Mouse (Mus musculus) heart, embryonic 16.5 days (tissue): Measurements from ENCODE around the gene Plekhg1. TPM values are rescaled to one million over a fixed set of nuclear protein-coding genes. Genes with fewer than 3 reads are reported as not detected.
A peak's percentile ranks its signal among the peaks of the same experiment; 100 is the strongest.

ENCODE experiments used
- ATAC-seq: fragments of 200-750 bp; cut with Nextera tagmentation; replicated peaks from 2 replicates; pipeline ENCODE4 v1.8.0; 2017; ENCODE audit warnings: moderate number of reproducible peaks; ENCODE audit not compliant: insufficient read depth, low FRiP score; ENCODE audit errors: extremely low read depth
- H3K27ac ChIP-seq: fragments of 300-500 bp; sonication (generic); 2 replicates; pipeline ENCODE4 v1.5.1; 2014; ENCODE audit warnings: mild to moderate bottlenecking, low read length, control low read depth, moderate library complexity
- H3K27me3 ChIP-seq: fragments of 300-500 bp; sonication (generic); 2 replicates; pipeline ENCODE4 v1.6.1; 2014; ENCODE audit warnings: low read length, mixed read lengths; ENCODE audit not compliant: control insufficient read depth, insufficient read depth
- H3K36me3 ChIP-seq: fragments of 300-500 bp; sonication (generic); 2 replicates; pipeline ENCODE4 v1.6.1; 2014; ENCODE audit not compliant: control insufficient read depth, insufficient read depth
- H3K4me1 ChIP-seq: fragments of 300-500 bp; sonication (generic); 2 replicates; pipeline ENCODE4 v1.6.1; 2014; ENCODE audit warnings: low read length, mixed read lengths; ENCODE audit not compliant: control insufficient read depth, insufficient read depth
- H3K4me2 ChIP-seq: fragments of 300-500 bp; sonication (generic); 2 replicates; pipeline ENCODE4 v1.6.1; 2014; ENCODE audit warnings: low read depth, mild to moderate bottlenecking, control low read depth, low read length
- H3K4me3 ChIP-seq: fragments of 300-500 bp; sonication (generic); 2 replicates; pipeline ENCODE4 v1.5.1; 2014; ENCODE audit warnings: mild to moderate bottlenecking, control low read depth, low read length
- H3K9ac ChIP-seq: fragments of 300-500 bp; sonication (generic); 2 replicates; pipeline ENCODE4 v1.6.1; 2014; ENCODE audit warnings: low read length, control low read depth
- H3K9me3 ChIP-seq: fragments of 300-500 bp; sonication (generic); replicated peaks from 2 replicates; pipeline ENCODE4 v1.6.1; 2016; ENCODE audit warnings: low read length; ENCODE audit not compliant: control insufficient read depth
- WGBS: fragments of 180-500 bp; shearing (Covaris S2); extraction: QIAGEN DNeasy Blood & Tissue Kit; methylation state at CpG from one replicate; pipeline ENCODE4 v1.1.7; 2014; 5-methylcytosine and 5-hydroxymethylcytosine counted together
- polyA plus RNA-seq: library from polyadenylated mRNA; unstranded; fragments of >200 nt; fragmentation: Nextera tagmentation; extraction: Ambion mirVana; gene quantifications from 2 replicates; pipeline ENCODE4 v1.2.1, GENCODE M21; 2015

The Plekhg1 gene
- polyA plus RNA-seq: 8.1 and 9.3 TPM in 2 replicates

DNA sequence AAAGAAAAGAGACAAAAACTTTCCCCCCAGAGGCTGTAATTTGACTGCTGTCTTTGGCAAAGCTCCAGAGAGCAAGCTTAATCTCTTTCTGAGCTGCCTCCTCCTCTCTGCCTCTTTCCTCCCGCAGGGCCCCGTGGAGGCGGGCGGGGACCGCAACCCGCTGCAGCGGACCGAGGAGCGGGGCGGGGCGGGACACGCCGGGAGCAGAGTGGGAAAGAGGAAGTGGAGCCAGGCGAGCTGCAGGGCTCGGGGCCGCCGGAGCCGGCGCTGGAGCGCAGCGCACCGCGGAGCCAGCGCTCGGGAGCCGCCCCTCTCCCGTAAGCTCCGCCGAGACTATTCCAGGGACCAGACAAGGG is at the start of gene Plekhg1:
Plekhg1 (plus strand) TSS at position 217 of the 356 bp plus-strand sequence.
- H3K9me3 ChIP-seq: no peaks in the 10 kb centered on the region
- peak within 1 kb of the TSS; percentile 97 for H3K4me2 ChIP-seq
- H3K9ac ChIP-seq: peak within 1 kb of the TSS; percentile 85
- H3K36me3 ChIP-seq: no peaks in the 10 kb centered on the region
- 0% methylated on average over 26 of the region's 29 CpGs for WGBS
- peak within 1 kb of the TSS; percentile 78 for H3K4me3 ChIP-seq
- ATAC-seq: peak; percentile 94
- H3K27me3 ChIP-seq: no peaks in the 10 kb centered on the region
- peak within 1 kb of the TSS; percentile 90 for H3K27ac ChIP-seq
- H3K4me1 ChIP-seq: no peaks in the 10 kb centered on the region

DNA sequence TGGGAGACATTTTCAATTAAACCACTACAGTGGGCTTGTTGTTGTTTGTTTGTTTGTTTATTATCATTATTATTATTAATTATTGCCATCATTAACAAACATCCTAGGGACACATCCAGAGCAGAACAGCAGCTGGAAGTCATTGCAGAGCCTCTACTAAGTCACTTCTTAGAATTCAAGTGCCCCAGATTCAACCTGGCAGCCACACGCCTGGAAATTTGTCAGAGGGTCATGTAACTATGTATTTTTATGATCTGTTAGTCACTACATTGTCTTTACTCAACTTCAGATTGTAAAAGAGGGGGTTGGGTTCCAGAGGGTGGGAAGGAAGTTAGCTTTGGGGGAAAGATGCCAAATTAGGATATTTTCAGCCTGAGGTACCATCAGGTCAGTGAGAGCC is 47.4 kb upstream of the Plekhg1 start:
- H3K4me2 ChIP-seq: no peak overlapping the region
- no peaks in the 10 kb centered on the region for H3K36me3 ChIP-seq
- no peak for ATAC-seq
- peaks cover 7% of the 10 kb centered on the region; the same call in 1 of the 2 replicates for H3K4me1 ChIP-seq
- H3K4me3 ChIP-seq: no peak overlapping the region
- 63% methylated on average over 1 of the region's 1 CpGs for WGBS
- H3K27ac ChIP-seq: no peak overlapping the region
- H3K27me3 ChIP-seq: no peaks in the 10 kb centered on the region
- H3K9me3 ChIP-seq: no peaks in the 10 kb centered on the region
- no peak overlapping the region for H3K9ac ChIP-seq

DNA sequence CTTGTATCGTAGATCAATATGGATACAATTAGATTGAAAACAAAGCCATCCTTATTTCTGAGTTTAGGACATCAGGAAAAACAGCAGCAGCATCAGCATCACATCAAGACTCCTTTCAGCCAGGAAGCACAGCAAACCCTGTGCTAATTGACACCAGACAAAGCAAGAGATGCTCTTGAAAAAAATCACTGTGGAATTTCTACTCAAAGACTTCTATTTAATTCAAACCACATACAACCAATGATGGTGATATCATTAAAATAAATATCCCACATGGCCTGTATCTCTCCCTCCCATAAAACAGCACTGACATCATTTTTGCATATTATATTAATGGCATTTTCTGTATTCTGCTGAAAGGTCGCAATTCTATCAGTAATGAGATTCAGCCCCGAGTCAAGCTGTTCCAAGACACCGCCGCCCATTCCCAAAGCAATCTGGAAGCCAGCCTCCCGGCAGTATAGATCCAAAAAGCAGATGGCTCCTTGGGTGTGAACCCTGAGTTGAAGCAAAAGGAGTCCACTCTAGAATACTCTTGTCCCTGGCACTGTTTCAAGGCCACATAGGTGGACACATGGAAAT is 46.4 kb upstream of the Plekhg1 start:
- no peaks in the 10 kb centered on the region for H3K27me3 ChIP-seq

DNA sequence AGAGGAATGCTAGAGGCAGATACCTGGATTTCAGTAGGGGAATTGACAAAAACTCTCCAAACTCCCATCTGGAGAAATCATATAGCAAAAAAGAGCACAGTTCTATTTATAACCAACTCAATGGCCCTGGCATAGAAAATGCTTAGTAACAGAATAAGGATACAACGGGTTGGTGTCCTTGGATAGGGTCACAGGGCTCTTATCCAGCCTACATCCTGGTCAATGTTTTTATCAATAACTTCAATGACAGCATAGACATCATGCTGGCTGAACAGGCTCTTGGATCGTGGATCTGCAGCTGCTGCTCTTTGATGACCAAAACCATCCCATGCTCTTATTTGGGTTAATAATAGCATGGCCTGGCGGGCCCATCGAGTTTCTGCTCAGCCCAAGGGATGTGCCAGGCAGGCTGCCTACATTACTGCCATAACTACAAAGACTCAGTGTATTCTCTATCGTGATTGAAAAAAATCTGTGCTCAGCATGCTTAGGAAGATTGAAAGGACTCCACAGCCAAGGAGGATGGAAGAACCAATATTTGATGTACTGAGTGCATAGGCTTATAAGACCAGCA is 44.7 kb upstream of the Plekhg1 start:
- no peak; the same call in 1 of the 2 replicates for ATAC-seq
- Histone ChIP-seq H3K27ac (no peak overlapping the region), H3K4me3 (no peak overlapping the region), H3K27me3 (no peaks in the 10 kb centered on the region), H3K4me1 (peaks cover 7% of the 10 kb centered on the region; the same call in 1 of the 2 replicates), H3K4me2 (no peak overlapping the region), H3K9me3 (no peaks in the 10 kb centered on the region), H3K36me3 (no peaks in the 10 kb centered on the region), H3K9ac (no peak overlapping the region)
- 51% methylated on average over 5 of the region's 5 CpGs for WGBS

More for the DNA sequence above, 46.4 kb upstream of the Plekhg1 start:
- Histone ChIP-seq H3K36me3 (no peaks in the 10 kb centered on the region), H3K4me2 (no peak overlapping the region), H3K4me1 (peaks cover 7% of the 10 kb centered on the region; the same call in 1 of the 2 replicates), H3K4me3 (no peak overlapping the region), H3K27ac (no peak overlapping the region), H3K9ac (no peak overlapping the region), H3K9me3 (no peaks in the 10 kb centered on the region)
- 71% methylated on average over 6 of the region's 6 CpGs for WGBS
- no peak for ATAC-seq

DNA sequence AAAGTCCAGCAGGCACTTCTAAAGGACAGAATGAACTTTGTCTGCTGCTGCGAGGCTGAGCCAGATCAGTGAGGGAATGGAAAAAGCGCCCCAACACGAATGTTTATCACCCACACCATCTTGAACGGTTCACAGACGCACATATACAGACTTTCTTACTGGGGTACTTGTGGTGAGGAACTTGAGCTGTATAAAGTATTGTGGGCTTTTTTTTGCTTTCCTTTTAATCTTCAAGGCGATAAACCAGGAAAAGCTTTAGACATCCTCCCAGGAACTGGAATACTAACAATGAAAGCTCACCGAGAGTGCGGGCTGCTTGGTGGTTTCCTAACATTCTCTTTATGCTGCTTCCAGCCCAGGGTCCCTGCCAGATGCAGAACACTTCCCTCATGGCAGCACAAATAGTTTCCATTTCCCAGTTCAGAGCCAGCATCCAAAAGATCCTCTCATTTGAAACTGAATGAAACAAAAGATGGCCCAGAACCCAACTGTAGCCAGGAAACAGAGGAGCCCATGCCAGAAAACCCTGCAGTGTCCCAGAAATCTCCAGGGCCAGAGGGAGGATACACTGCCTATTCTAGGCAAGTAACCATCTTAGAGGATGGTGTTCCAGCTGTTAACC is 43.3 kb upstream of the Plekhg1 start:
- Histone ChIP-seq H3K27me3 (no peaks in the 10 kb centered on the region), H3K27ac (peak overlapping the region; percentile 78), H3K4me2 (peak overlapping the region; percentile 45; the same call in 1 of the 2 replicates), H3K4me1 (peaks cover 7% of the 10 kb centered on the region; the same call in 1 of the 2 replicates), H3K9me3 (no peaks in the 10 kb centered on the region), H3K36me3 (no peaks in the 10 kb centered on the region), H3K4me3 (peak overlapping the region; percentile 11; the same call in 1 of the 2 replicates), H3K9ac (peak overlapping the region; percentile 35; the same call in 1 of the 2 replicates)
- peak; percentile 69 for ATAC-seq
- 27% methylated on average over 8 of the region's 8 CpGs for WGBS

DNA sequence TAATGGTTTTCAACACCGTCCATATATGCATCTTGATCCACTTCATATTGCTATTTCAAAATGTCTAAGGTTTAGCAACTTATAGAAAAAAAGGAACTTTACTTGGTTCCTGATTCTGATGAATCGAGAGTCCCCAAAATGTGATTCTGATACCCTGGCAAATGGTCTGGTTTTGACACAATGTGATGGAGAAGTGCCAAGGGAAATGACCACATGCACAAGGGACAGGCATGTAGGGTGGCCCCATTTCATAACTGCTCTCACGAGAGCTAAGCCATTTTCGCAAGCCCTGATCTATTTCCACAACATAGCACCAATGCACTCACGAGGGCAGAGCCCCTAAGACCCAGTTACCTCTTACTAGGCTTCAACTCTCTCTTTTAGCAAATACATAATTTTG is 42.7 kb upstream of the Plekhg1 start:
- Histone ChIP-seq H3K27me3 (no peaks in the 10 kb centered on the region), H3K36me3 (no peaks in the 10 kb centered on the region), H3K4me3 (no peak overlapping the region), H3K4me1 (peaks cover 7% of the 10 kb centered on the region; the same call in 1 of the 2 replicates), H3K9me3 (no peaks in the 10 kb centered on the region), H3K9ac (no peak overlapping the region), H3K4me2 (no peak overlapping the region), H3K27ac (peak overlapping the region; percentile 78)
- no peak for ATAC-seq
- 68% methylated on average over 5 of the region's 5 CpGs for WGBS

DNA sequence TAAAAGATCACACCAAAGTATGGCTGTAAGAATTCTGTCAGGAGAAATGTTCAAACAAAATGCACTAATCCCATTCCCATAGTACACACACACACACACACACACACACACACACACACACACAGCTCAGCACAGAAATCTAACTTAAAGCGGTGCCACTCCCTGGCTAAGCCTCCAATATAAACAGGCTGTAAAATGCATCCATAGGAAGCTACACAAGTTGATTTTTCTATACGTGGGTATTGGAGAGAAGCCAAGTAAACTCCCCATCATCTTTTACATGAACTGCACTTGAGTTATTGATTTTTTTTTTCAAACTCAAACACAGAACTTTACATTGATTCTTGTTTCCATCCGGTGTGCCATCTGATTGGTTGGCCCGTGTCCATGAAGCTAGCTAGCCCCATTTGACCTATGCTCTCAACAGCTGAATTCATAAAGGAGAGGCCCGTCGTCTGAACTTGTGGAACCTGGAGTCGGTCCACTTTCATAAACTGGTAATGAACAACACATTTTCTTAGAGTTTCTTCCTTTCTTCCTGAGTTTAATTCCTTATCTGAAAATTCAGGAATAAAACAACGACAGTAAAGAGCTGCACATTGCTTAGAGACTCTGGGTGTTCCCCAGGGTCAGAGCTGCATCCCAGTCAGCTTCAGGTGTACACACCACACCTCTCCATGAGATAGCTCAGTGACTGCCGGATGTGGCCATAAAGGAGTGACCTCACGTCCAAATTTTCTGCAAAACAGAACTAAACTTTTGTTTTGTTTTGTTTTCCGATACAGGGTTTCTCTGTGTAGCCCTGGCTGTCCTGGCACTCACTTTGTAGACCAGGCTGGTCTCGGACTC is 39.7 kb upstream of the Plekhg1 start:
- no peaks in the 10 kb centered on the region for H3K36me3 ChIP-seq

DNA sequence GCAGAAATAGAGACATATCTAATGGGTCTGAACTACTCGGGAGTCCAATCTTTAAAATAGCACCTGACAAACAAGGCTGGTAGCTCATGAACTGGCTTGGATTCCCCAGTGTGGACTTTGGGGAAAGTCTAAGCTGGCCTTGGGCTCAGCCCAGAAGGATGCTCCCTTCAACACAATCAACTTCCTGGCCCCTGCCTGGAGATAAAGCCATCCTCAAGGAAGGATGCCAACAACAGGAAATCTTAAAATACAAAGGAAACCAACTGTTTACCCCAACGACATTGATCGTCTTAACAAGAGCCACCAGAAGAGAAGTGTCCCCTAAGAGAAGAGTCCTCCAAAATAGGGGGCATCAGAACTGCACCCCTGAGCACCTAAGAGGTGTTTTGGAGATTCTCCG is 38.3 kb upstream of the Plekhg1 start:
- Histone ChIP-seq H3K4me2 (no peak overlapping the region), H3K9ac (no peak overlapping the region), H3K9me3 (no peaks in the 10 kb centered on the region), H3K4me3 (no peak overlapping the region), H3K27ac (no peak overlapping the region), H3K36me3 (no peaks in the 10 kb centered on the region), H3K27me3 (no peaks in the 10 kb centered on the region), H3K4me1 (no peaks in the 10 kb centered on the region)
- 69% methylated on average over 4 of the region's 4 CpGs for WGBS
- ATAC-seq: no peak

More for the DNA sequence above, 39.7 kb upstream of the Plekhg1 start:
- Histone ChIP-seq H3K9me3 (no peaks in the 10 kb centered on the region), H3K9ac (no peak overlapping the region), H3K27me3 (no peaks in the 10 kb centered on the region), H3K4me2 (no peak overlapping the region), H3K27ac (no peak overlapping the region), H3K4me1 (peaks cover 7% of the 10 kb centered on the region; the same call in 1 of the 2 replicates), H3K4me3 (no peak overlapping the region)
- no peak for ATAC-seq
- 63% methylated on average over 12 of the region's 12 CpGs for WGBS
